Mouse (Mus musculus): Measurements from ENCODE around the gene Prrt1. TPM values are rescaled to one million over a fixed set of nuclear protein-coding genes. Genes with fewer than 3 reads are reported as not detected.
A peak's percentile ranks its signal among the peaks of the same experiment; 100 is the strongest.

The Prrt1 gene
- total RNA-seq, 2 experiments from 2014 or later, result 0.88 TPM; not detected in 1

GRCm38 (mm10) chr17:34662468-34662867, 33.1 kb downstream of the Prrt1 start:
- no peak for ATAC-seq (replicated peaks; ENCODE audit: poor library complexity, severe bottlenecking)

- ATAC-seq (replicated peaks; ENCODE audit: poor library complexity, severe bottlenecking), result no peak
These were observed 33.6 kb downstream of the Prrt1 start for GRCm38 (mm10) chr17:34662978-34663377.

- ATAC-seq (replicated peaks; ENCODE audit: poor library complexity, severe bottlenecking), result no peak
These were observed 34.2 kb downstream of the Prrt1 start for GRCm38 (mm10) chr17:34663558-34663957.

GRCm38 (mm10) chr17:34664472-34664871, 35.1 kb downstream of the Prrt1 start:
- no peak for ATAC-seq (replicated peaks; ENCODE audit: poor library complexity, severe bottlenecking)

GRCm38 (mm10) chr17:34670235-34670634, 40.9 kb downstream of the Prrt1 start, which contains the start of gene Tnxb:
TSS of gene Tnxb (plus strand) at chr17:34670535.
- ATAC-seq (replicated peaks; ENCODE audit: poor library complexity, severe bottlenecking), result no peak

GRCm38 (mm10) chr17:34671151-34672066, 42.1 kb downstream of the Prrt1 start:
- ATAC-seq (replicated peaks; ENCODE audit: poor library complexity, severe bottlenecking), result peak; percentile 27

- no peak for ATAC-seq (replicated peaks; ENCODE audit: poor library complexity, severe bottlenecking)
These were observed 43.0 kb downstream of the Prrt1 start for GRCm38 (mm10) chr17:34672246-34672792.

- ATAC-seq (replicated peaks; ENCODE audit: poor library complexity, severe bottlenecking), result no peak
These were observed 43.8 kb downstream of the Prrt1 start for GRCm38 (mm10) chr17:34673139-34673538.

GRCm38 (mm10) chr17:34674524-34675204, 45.3 kb downstream of the Prrt1 start:
- ATAC-seq (replicated peaks; ENCODE audit: poor library complexity, severe bottlenecking), result no peak

GRCm38 (mm10) chr17:34675205-34676092, 46.1 kb downstream of the Prrt1 start:
- no peak for ATAC-seq (replicated peaks; ENCODE audit: poor library complexity, severe bottlenecking)

- no peak for ATAC-seq (replicated peaks; ENCODE audit: poor library complexity, severe bottlenecking)
These were observed 46.7 kb downstream of the Prrt1 start for GRCm38 (mm10) chr17:34676093-34676460.

GRCm38 (mm10) chr17:34676671-34677070, 47.3 kb downstream of the Prrt1 start:
- ATAC-seq (replicated peaks; ENCODE audit: poor library complexity, severe bottlenecking), result no peak

GRCm38 (mm10) chr17:34680191-34680590, 50.9 kb downstream of the Prrt1 start:
- no peak for ATAC-seq (replicated peaks; ENCODE audit: poor library complexity, severe bottlenecking)

- ATAC-seq (replicated peaks; ENCODE audit: poor library complexity, severe bottlenecking), result no peak
These were observed 51.3 kb downstream of the Prrt1 start for GRCm38 (mm10) chr17:34680621-34681020.

- ATAC-seq (replicated peaks; ENCODE audit: poor library complexity, severe bottlenecking), result peak; percentile 71
These were observed 51.8 kb downstream of the Prrt1 start for GRCm38 (mm10) chr17:34681132-34681571.

- no peak for ATAC-seq (replicated peaks; ENCODE audit: poor library complexity, severe bottlenecking)
These were observed 52.7 kb downstream of the Prrt1 start for GRCm38 (mm10) chr17:34681881-34682536.

All from granulocyte monocyte progenitor cell, adult 5-6 weeks (primary cell).